Mouse (Mus musculus) hindlimb bud, embryonic 11.5 days (tissue): ENCODE data around the gene Lhfpl4.

Experiments used
- DNase-seq: peaks from one replicate; pipeline ENCODE4 v3.0.0-alpha.2; 2012; ENCODE audit warnings: low read depth, low spot score; ENCODE audit errors: extremely low spot score

The Lhfpl4 gene

GRCm38 (mm10) chr6:113194841-113195595 lies at the start of gene Lhfpl4:
Lhfpl4 (minus strand) TSS chr6:113195384.
- DNase-seq, result no peak

- DNase-seq, result no peak
These were observed 47.6 kb upstream of the Lhfpl4 start for GRCm38 (mm10) chr6:113242753-113243152.

GRCm38 (mm10) chr6:113238442-113238841 lies 43.3 kb upstream of the Lhfpl4 start:
- DNase-seq, result no peak

GRCm38 (mm10) chr6:113237542-113238270 lies 42.5 kb upstream of the Lhfpl4 start, which contains the start of gene Mtmr14:
Mtmr14 (plus strand) TSS chr6:113237843.
- DNase-seq, result peak; percentile 78

- no peak for DNase-seq
These were observed 40.0 kb upstream of the Lhfpl4 start for GRCm38 (mm10) chr6:113235141-113235540.

GRCm38 (mm10) chr6:113226705-113227104 lies 31.5 kb upstream of the Lhfpl4 start:
- no peak for DNase-seq

- DNase-seq, result no peak
These were observed 30.6 kb upstream of the Lhfpl4 start for GRCm38 (mm10) chr6:113225798-113226197.

- no peak for DNase-seq
These were observed 21.1 kb upstream of the Lhfpl4 start for GRCm38 (mm10) chr6:113216280-113216679.

GRCm38 (mm10) chr6:113195596-113195992 lies 410 bp upstream of the Lhfpl4 start:
- no peak for DNase-seq

GRCm38 (mm10) chr6:113194517-113194840 lies 705 bp downstream of the Lhfpl4 start:
- no peak for DNase-seq

GRCm38 (mm10) chr6:113193765-113194460 lies 1.3 kb downstream of the Lhfpl4 start:
- DNase-seq, result peak; percentile 22

- DNase-seq, result no peak
These were observed 10.2 kb downstream of the Lhfpl4 start for GRCm38 (mm10) chr6:113184866-113185525.

GRCm38 (mm10) chr6:113184163-113184562 lies 11.0 kb downstream of the Lhfpl4 start:
- DNase-seq, result no peak

- DNase-seq, result no peak
These were observed 15.9 kb downstream of the Lhfpl4 start for GRCm38 (mm10) chr6:113179195-113179733.

- DNase-seq, result no peak
These were observed 16.6 kb downstream of the Lhfpl4 start for GRCm38 (mm10) chr6:113178286-113179194.

- no peak for DNase-seq
These were observed 18.6 kb downstream of the Lhfpl4 start for GRCm38 (mm10) chr6:113176613-113177012.

GRCm38 (mm10) chr6:113175469-113175868 lies 19.7 kb downstream of the Lhfpl4 start:
- no peak for DNase-seq

- DNase-seq, result peak; percentile 28
These were observed 22.6 kb downstream of the Lhfpl4 start for GRCm38 (mm10) chr6:113172568-113172967.

GRCm38 (mm10) chr6:113172011-113172410 lies 23.2 kb downstream of the Lhfpl4 start:
- DNase-seq, result no peak

- DNase-seq, result no peak
These were observed 24.5 kb downstream of the Lhfpl4 start for GRCm38 (mm10) chr6:113170651-113171050.
